Mouse (Mus musculus) cerebellum, adult 2 months (tissue): ENCODE data around the gene Jak1.

Experiments
- CTCF ChIP-seq: fragments of 200-500 bp; IDR thresholded peaks from 2 replicates; pipeline ENCODE4 v1.5.1; 2011; ENCODE audit warnings: low read depth, mild to moderate bottlenecking, control low read depth, low read length, moderate library complexity, borderline replicate concordance; ENCODE audit not compliant: insufficient read depth
- POLR2A ChIP-seq: fragments of 200-500 bp; IDR thresholded peaks from 2 replicates; pipeline ENCODE4 v1.6.1; 2011; ENCODE audit warnings: low read length, control low read depth, borderline replicate concordance; ENCODE audit not compliant: insufficient read depth

- TF ChIP-seq POLR2A = no peak
- no peak for TF ChIP-seq CTCF
These were observed 144.1 kb downstream of the Jak1 start for GRCm38 (mm10) chr4:101121002-101121401.
